Mouse (Mus musculus) myocyte (in vitro differentiated cells): ENCODE data around the gene Ganc. TPM values are rescaled to one million over a fixed set of nuclear protein-coding genes. Genes with fewer than 3 reads are reported as not detected.
A peak's percentile ranks its signal among the peaks of the same experiment; 100 is the strongest.

Experiments
- H3K27me3 ChIP-seq: one replicate; pipeline ENCODE4 v1.6.1; 2011; ENCODE audit not compliant: control insufficient read depth, insufficient read depth, insufficient read length
- H3K36me3 ChIP-seq: one replicate; pipeline ENCODE4 v1.6.1; 2011; ENCODE audit not compliant: control insufficient read depth, insufficient read depth
- H3K4me2 ChIP-seq: one replicate; pipeline ENCODE4 v1.6.1; 2011; ENCODE audit warnings: low read depth, control low read depth
- H3K4me3 ChIP-seq: one replicate; pipeline ENCODE4 v1.5.1; 2011; ENCODE audit warnings: mild to moderate bottlenecking, control low read depth, moderate library complexity
- H3K79me2 ChIP-seq: one replicate; pipeline ENCODE4 v1.6.1; 2011; ENCODE audit not compliant: control insufficient read depth, insufficient read depth
- H3ac ChIP-seq: one replicate; pipeline ENCODE4 v1.6.1; 2011; ENCODE audit not compliant: control insufficient read depth, insufficient read length
- CEBPB ChIP-seq: IDR thresholded peaks from 2 replicates; pipeline ENCODE4 v1.6.1; 2011; ENCODE audit warnings: mild to moderate bottlenecking, moderate library complexity; ENCODE audit not compliant: poor library complexity, insufficient read depth, severe bottlenecking
- E2F4 ChIP-seq: IDR thresholded peaks from one replicate; pipeline ENCODE4 v1.6.1; 2011; ENCODE audit warnings: mild to moderate bottlenecking, control low read depth, moderate library complexity; ENCODE audit not compliant: insufficient read depth
- MAX ChIP-seq: IDR thresholded peaks from one replicate; pipeline ENCODE4 v1.6.1; 2011; ENCODE audit warnings: low read depth, mild to moderate bottlenecking, control low read depth
- MYOD1 ChIP-seq, 3 experiments: IDR thresholded peaks; one replicate each; pipeline ENCODE4 v1.6.1; 2011; ENCODE audit warnings: control low read depth in 2 of 3, low read depth in 2 of 3, mild to moderate bottlenecking in 2 of 3, moderate library complexity in 1 of 3; ENCODE audit not compliant: insufficient read length in 2 of 3, control insufficient read depth in 1 of 3
- MYOG ChIP-seq, 3 experiments: IDR thresholded peaks; one replicate each; pipeline ENCODE4 v1.6.1; 2011; ENCODE audit warnings: control low read depth in 2 of 3, low read depth in 2 of 3, mild to moderate bottlenecking in 2 of 3; ENCODE audit not compliant: insufficient read length in 2 of 3, control insufficient read depth in 1 of 3, insufficient read depth in 1 of 3
- POLR2A ChIP-seq: IDR thresholded peaks from one replicate; pipeline ENCODE4 v1.6.1; 2011; ENCODE audit warnings: low read depth, mild to moderate bottlenecking, control low read depth, moderate library complexity; ENCODE audit not compliant: insufficient read length
- POLR2AphosphoS2 ChIP-seq: IDR thresholded peaks from one replicate; pipeline ENCODE4 v1.6.1; 2011; ENCODE audit warnings: low read depth, control low read depth; ENCODE audit not compliant: insufficient read length
- REST ChIP-seq: IDR thresholded peaks from one replicate; pipeline ENCODE4 v1.6.1; 2011; ENCODE audit warnings: mild to moderate bottlenecking, control low read depth, moderate library complexity; ENCODE audit not compliant: insufficient read depth, insufficient read length
- SRF ChIP-seq: IDR thresholded peaks from one replicate; pipeline ENCODE4 v1.6.1; 2011; ENCODE audit warnings: low read depth; ENCODE audit not compliant: control insufficient read depth, insufficient read length
- TCF12 ChIP-seq: IDR thresholded peaks from one replicate; pipeline ENCODE4 v1.6.1; 2011; ENCODE audit warnings: mild to moderate bottlenecking, control low read depth; ENCODE audit not compliant: poor library complexity, insufficient read depth, severe bottlenecking
- TCF3 ChIP-seq: IDR thresholded peaks from one replicate; pipeline ENCODE4 v1.6.1; 2011; ENCODE audit warnings: low read depth, control low read depth; ENCODE audit not compliant: insufficient read length
- USF1 ChIP-seq: IDR thresholded peaks from one replicate; pipeline ENCODE4 v1.6.1; 2011; ENCODE audit warnings: low read depth, mild to moderate bottlenecking, control low read depth, moderate library complexity
- polyA plus RNA-seq: library from polyadenylated mRNA; unstranded; fragments of >200 nt; fragmentation: generic; extraction: Trizol; gene quantifications from one replicate; pipeline ENCODE4 v1.2.1, GENCODE M21; 2012; ENCODE audit warnings: missing spikeins

Gene Ganc
- 3.8 TPM for polyA plus RNA-seq

DNA sequence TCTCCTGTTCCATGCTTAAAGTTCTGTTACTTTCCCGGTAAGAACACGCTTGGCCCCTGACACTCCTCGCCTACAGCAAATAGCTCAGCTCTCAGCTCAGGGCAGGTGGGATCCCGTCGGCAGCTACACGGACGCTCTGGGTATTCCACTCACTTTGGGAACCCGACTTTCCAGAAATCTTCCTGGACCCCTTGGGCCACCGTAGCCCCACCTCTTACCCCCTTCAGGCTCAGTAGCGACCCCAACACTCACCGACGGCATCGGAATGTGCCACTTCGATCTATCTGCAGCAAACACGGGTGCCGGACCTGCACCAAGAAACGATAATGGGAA, at the start of gene Ganc:
Gene Ganc (plus strand): TSS at position 244 of the 333 bp plus-strand sequence.
- H3K4me2 ChIP-seq = peak within 1 kb of the TSS; percentile 96
- no peak for TF ChIP-seq USF1
- TF ChIP-seq TCF3 = no peak
- no peak for TF ChIP-seq POLR2AphosphoS2
- TF ChIP-seq SRF = no peak
- TF ChIP-seq POLR2A = no peak
- no peak for TF ChIP-seq REST
- no peak for TF ChIP-seq TCF12
- no peak for TF ChIP-seq E2F4
- TF ChIP-seq MAX = no peak
- TF ChIP-seq MYOD1 (IDR thresholded peaks at IDR 0.05; ENCODE audit: control insufficient read depth in 1 of 3, insufficient read length in 2 of 3, low read depth in 2 of 3) = no peak
- no peak for TF ChIP-seq MYOG (IDR thresholded peaks at IDR 0.05; ENCODE audit: control insufficient read depth in 1 of 3, insufficient read depth in 1 of 3, insufficient read length in 2 of 3, low read depth in 2 of 3)
- TF ChIP-seq CEBPB = no peak
- H3K79me2 ChIP-seq = peaks cover 47% of the 10 kb centered on the region
- H3K27me3 ChIP-seq = no peaks in the 10 kb centered on the region
- peak within 1 kb of the TSS; percentile 78 for H3K4me3 ChIP-seq
- H3K36me3 ChIP-seq = peaks cover 6% of the 10 kb centered on the region
- H3ac ChIP-seq = peak within 1 kb of the TSS; percentile 87

DNA sequence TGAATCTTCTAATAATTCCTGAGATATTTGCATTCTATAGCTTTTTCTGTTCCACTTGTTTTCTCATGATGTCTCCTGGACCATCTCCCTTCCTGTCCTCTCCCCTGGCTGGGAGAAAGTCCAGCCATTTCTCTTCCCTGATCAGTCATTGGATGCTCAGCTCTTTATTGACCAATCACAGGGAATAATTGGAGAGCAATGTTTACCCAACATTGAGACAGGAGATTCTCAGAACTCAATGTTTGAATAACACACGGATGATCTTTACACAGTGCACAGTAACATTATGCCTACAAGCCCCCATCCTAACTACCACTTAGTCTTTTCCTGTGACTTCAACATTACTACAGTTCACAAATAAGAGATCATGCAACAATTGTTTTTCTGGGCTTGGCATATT, 43.3 kb upstream of the Ganc start:
- H3K27me3 ChIP-seq = no peaks in the 10 kb centered on the region
- no peak overlapping the region for H3K4me3 ChIP-seq
- H3K79me2 ChIP-seq = no peaks in the 10 kb centered on the region
- no peak overlapping the region for H3ac ChIP-seq
- peaks cover 42% of the 10 kb centered on the region for H3K36me3 ChIP-seq
- H3K4me2 ChIP-seq = no peak overlapping the region
- TF ChIP-seq MYOG (IDR thresholded peaks at IDR 0.05; ENCODE audit: control insufficient read depth in 1 of 3, insufficient read depth in 1 of 3, insufficient read length in 2 of 3, low read depth in 2 of 3) (no peak), CEBPB (no peak), E2F4 (no peak), POLR2A (no peak), MYOD1 (IDR thresholded peaks at IDR 0.05; ENCODE audit: control insufficient read depth in 1 of 3, insufficient read length in 2 of 3, low read depth in 2 of 3) (no peak), USF1 (no peak), REST (no peak), MAX (no peak), POLR2AphosphoS2 (no peak), SRF (no peak), TCF12 (no peak), TCF3 (no peak)

DNA sequence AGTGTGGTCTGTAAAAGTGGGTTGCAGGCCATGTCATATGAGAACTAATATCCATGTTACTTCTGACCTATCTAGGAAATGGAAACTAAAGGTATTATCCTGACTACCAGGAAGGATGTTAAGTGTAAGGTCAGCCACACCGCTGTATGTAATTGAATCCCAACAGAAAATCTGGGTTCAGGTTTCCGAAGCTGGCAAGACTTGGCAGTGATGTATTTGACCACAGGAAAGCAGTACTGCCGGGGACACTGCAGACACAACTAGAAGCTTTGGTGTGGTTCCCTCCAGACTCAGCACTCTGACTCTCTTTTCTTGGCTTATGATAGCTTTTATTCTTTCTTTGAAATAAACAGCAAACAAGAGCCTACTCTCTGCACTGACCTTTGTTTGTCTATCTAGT, 37.2 kb upstream of the Ganc start:
- H3K4me2 ChIP-seq = no peak overlapping the region
- no peak for TF ChIP-seq POLR2AphosphoS2
- no peak for TF ChIP-seq USF1
- no peak for TF ChIP-seq CEBPB
- no peak for TF ChIP-seq MYOG (IDR thresholded peaks at IDR 0.05; ENCODE audit: control insufficient read depth in 1 of 3, insufficient read depth in 1 of 3, insufficient read length in 2 of 3, low read depth in 2 of 3)
- no peak for TF ChIP-seq E2F4
- TF ChIP-seq TCF3 = no peak
- TF ChIP-seq MYOD1 (IDR thresholded peaks at IDR 0.05; ENCODE audit: control insufficient read depth in 1 of 3, insufficient read length in 2 of 3, low read depth in 2 of 3) = no peak
- TF ChIP-seq REST = no peak
- TF ChIP-seq TCF12 = no peak
- no peak for TF ChIP-seq POLR2A
- TF ChIP-seq MAX = no peak
- H3K4me3 ChIP-seq = no peak overlapping the region
- H3K79me2 ChIP-seq = no peaks in the 10 kb centered on the region
- peaks cover 60% of the 10 kb centered on the region for H3K36me3 ChIP-seq
- no peaks in the 10 kb centered on the region for H3K27me3 ChIP-seq
- H3ac ChIP-seq = no peak overlapping the region

DNA sequence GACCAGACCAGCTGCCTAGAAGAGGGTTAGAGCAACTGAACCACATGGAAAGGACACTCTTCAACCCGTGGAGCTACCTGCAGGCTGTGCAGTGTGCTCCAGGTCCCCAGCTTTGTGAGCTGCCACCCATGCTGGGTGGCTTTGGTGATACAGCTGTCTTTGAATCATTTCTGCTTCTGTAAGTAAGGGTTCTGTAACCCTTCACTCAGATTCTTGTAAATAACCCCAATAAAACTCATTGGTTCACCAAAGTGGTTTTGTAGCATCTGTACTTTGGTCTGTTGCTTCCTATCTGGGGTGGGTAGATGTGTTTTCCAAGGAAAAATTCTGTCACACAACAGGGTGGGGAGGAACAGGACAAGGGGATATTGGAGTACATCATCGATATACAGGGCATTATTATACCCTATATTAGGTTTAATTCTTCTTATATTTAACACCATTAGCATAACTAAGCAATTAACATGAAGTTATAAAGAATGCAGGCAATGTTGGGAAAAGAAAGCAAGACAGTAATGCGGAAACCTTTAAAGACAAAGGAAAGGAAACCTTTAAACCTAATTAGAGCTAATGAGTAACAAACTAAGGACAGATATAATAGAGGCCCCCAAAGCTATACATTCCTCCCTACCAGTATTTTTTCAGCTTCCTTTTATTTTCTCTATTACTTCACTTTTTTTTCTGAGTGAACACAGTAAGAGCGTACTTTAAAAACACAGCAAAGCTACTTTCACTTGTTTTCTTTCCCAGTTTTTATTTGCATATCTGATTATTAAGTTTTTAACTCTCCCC, 36.1 kb upstream of the Ganc start:
- no peaks in the 10 kb centered on the region for H3K79me2 ChIP-seq
- no peak overlapping the region for H3K4me3 ChIP-seq
- H3K36me3 ChIP-seq = peaks cover 56% of the 10 kb centered on the region
- TF ChIP-seq SRF (no peak), MYOG (IDR thresholded peaks at IDR 0.05; ENCODE audit: control insufficient read depth in 1 of 3, insufficient read depth in 1 of 3, insufficient read length in 2 of 3, low read depth in 2 of 3) (no peak), USF1 (no peak), TCF3 (no peak), POLR2A (no peak)
- H3ac ChIP-seq = no peak overlapping the region
- no peak overlapping the region for H3K4me2 ChIP-seq
- H3K27me3 ChIP-seq = no peaks in the 10 kb centered on the region

DNA sequence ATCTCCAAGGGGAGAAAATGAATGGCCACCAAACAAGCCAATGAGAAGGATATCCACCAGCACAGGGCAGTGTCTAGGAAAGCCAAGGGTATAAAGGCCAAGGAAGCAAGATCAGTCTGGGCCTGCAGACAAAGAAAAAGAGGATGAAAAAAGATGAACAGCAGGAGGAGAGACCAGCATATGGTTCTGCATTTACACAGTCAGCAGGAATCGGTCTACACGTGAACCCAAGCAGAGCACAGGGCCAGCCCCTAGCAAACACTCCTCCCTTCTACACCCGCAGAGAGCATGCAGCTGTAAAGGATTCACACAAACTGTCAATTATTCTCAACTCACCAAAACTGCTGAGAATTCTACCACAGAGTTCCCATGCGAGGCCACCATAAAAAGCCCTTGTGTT, 29.8 kb upstream of the Ganc start:
- H3K36me3 ChIP-seq = peaks cover 47% of the 10 kb centered on the region
- H3K4me3 ChIP-seq = no peak overlapping the region
- H3K27me3 ChIP-seq = no peaks in the 10 kb centered on the region
- H3K79me2 ChIP-seq = no peaks in the 10 kb centered on the region
- no peak overlapping the region for H3ac ChIP-seq
- TF ChIP-seq TCF3 (no peak), CEBPB (no peak), REST (no peak)
- no peak overlapping the region for H3K4me2 ChIP-seq
